Mouse (Mus musculus) intestine, postnatal 0 days (tissue): ENCODE results near the gene Gm20695. TPM values are rescaled to one million over a fixed set of nuclear protein-coding genes. Genes with fewer than 3 reads are reported as not detected.

Experiments used
- ATAC-seq: fragments of 200-750 bp; cut with Nextera tagmentation; 2 replicates; pipeline ENCODE4 v1.8.0; 2017; ENCODE audit warnings: mild to moderate bottlenecking, moderate TSS enrichment, moderate library complexity
- H3K27ac ChIP-seq: fragments of 300-500 bp; sonication (generic); 2 replicates; pipeline ENCODE4 v1.5.1; 2014; ENCODE audit warnings: mild to moderate bottlenecking, low read depth, low read length, moderate library complexity
- H3K27me3 ChIP-seq: fragments of 300-500 bp; sonication (generic); replicated peaks from 2 replicates; pipeline ENCODE4 v1.6.1; 2014; ENCODE audit warnings: low read length, mixed read lengths; ENCODE audit not compliant: control insufficient read depth, insufficient read depth
- H3K36me3 ChIP-seq: fragments of 300-500 bp; sonication (generic); 2 replicates; pipeline ENCODE4 v1.6.1; 2014; ENCODE audit warnings: mild to moderate bottlenecking, moderate library complexity; ENCODE audit not compliant: control insufficient read depth, insufficient read depth
- H3K4me1 ChIP-seq: fragments of 300-500 bp; sonication (generic); replicated peaks from 2 replicates; pipeline ENCODE4 v1.6.1; 2014; ENCODE audit warnings: antibody characterized with exemption, low read length, mixed read lengths; ENCODE audit not compliant: control insufficient read depth, insufficient read depth
- H3K4me2 ChIP-seq: fragments of 300-500 bp; sonication (generic); replicated peaks from 2 replicates; pipeline ENCODE4 v1.6.1; 2014; ENCODE audit warnings: low read depth, mild to moderate bottlenecking, moderate library complexity
- H3K4me3 ChIP-seq: fragments of 300-500 bp; sonication (generic); 2 replicates; pipeline ENCODE4 v1.5.1; 2014; ENCODE audit warnings: low read depth, low read length
- H3K9ac ChIP-seq: fragments of 300-500 bp; sonication (generic); 2 replicates; pipeline ENCODE4 v1.6.1; 2014; ENCODE audit warnings: mild to moderate bottlenecking, low read depth, low read length
- H3K9me3 ChIP-seq: fragments of 300-500 bp; sonication (generic); 2 replicates; pipeline ENCODE4 v1.6.1; 2016; ENCODE audit warnings: mixed run types; ENCODE audit not compliant: control insufficient read depth
- CTCF ChIP-seq: sonication (generic); IDR thresholded peaks from 2 replicates; pipeline ENCODE4 v1.5.1; 2016; ENCODE audit warnings: low read depth, mild to moderate bottlenecking, control low read depth, antibody characterized with exemption, moderate library complexity
- WGBS: fragments of 180-500 bp; shearing (Covaris S2); extraction: QIAGEN DNeasy Blood & Tissue Kit; methylation state at CpG from one replicate; pipeline ENCODE4 v1.1.7; 2014; 5-methylcytosine and 5-hydroxymethylcytosine counted together
- polyA plus RNA-seq: library from polyadenylated mRNA; unstranded; fragments of >200 nt; fragmentation: Nextera tagmentation; extraction: Ambion mirVana; gene quantifications from 2 replicates; pipeline ENCODE4 v1.2.1, GENCODE M21; 2015

Gene Gm20695
- polyA plus RNA-seq, 1 experiment from 2014 or later: 0.72 TPM

GRCm38 (mm10) chr16:3891621-3892295, 7.3 kb downstream of the Gm20695 start:
- Histone ChIP-seq H3K4me3 (no peak overlapping the region), H3K4me2 (no peak overlapping the region), H3K27me3 (no peaks in the 10 kb centered on the region), H3K4me1 (no peaks in the 10 kb centered on the region), H3K9me3 (no peaks in the 10 kb centered on the region), H3K27ac (no peak overlapping the region), H3K36me3 (no peaks in the 10 kb centered on the region; the same call in 1 of the 2 replicates), H3K9ac (no peak overlapping the region)
- ATAC-seq: no peak
- 95% methylated on average over 14 of the region's 14 CpGs for WGBS
- no peak for TF ChIP-seq CTCF

DNA sequence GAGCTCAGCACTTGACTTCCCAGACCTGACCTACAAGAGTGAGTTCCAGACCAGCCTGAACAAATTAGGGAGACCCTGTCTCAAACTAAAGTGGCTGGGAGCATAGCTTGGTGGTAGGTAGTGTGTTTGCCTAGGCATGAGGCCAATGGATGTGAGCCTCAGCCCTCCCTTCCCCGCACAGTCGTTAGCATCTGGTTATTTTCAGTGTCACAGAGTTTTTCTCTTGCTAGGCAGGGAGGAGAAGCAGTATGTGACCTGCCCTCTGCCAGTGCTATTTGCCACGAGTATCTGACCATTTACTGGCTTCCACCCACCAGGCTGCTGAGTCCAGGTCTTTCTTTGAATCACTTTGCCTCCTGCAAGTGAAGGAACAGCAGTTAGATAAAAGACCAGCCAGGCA, 9.3 kb downstream of the Gm20695 start:
- Histone ChIP-seq H3K9me3 (no peaks in the 10 kb centered on the region), H3K4me3 (no peak overlapping the region), H3K27me3 (no peaks in the 10 kb centered on the region), H3K4me2 (no peak overlapping the region), H3K4me1 (no peaks in the 10 kb centered on the region), H3K27ac (no peak overlapping the region), H3K36me3 (peaks cover 6% of the 10 kb centered on the region; the same call in 1 of the 2 replicates), H3K9ac (no peak overlapping the region)
- ATAC-seq: no peak
- no peak for TF ChIP-seq CTCF
- 47% methylated on average over 3 of the region's 3 CpGs for WGBS

- ATAC-seq: peak; percentile 94
- no peaks in the 10 kb centered on the region for H3K27me3 ChIP-seq
- no peak overlapping the region for H3K9ac ChIP-seq
- 51% methylated on average over 9 of the region's 9 CpGs for WGBS
- no peaks in the 10 kb centered on the region for H3K9me3 ChIP-seq
- H3K36me3 ChIP-seq: peaks cover 18% of the 10 kb centered on the region
- no peak overlapping the region for H3K4me3 ChIP-seq
- no peak for TF ChIP-seq CTCF
- peak overlapping the region; percentile 83 for H3K27ac ChIP-seq
- H3K4me1 ChIP-seq: no peaks in the 10 kb centered on the region
- H3K4me2 ChIP-seq: peak overlapping the region; percentile 46
Measured at GRCm38 (mm10) chr16:3895173-3895792, 10.8 kb downstream of the Gm20695 start.

DNA sequence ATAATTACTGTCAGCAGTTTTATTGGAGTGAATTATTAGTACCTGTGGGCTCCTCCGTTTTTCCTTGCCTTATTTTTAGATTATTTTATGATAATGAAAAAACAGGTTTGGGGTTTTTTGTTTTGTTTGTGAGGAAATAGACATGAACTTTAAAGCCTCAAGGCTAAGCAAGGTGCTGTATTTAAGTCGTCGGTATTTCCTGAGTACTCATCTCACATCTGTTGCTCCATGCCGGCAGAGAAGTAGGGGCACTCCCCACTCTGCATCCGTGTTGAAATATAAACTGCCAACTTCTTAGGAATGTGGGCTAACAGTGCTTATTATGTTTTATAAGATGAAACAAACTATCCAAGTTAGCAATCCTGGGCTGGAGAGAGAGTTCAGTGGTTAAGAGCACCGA, 11.6 kb downstream of the Gm20695 start:
- Histone ChIP-seq H3K27ac (peak overlapping the region; percentile 83), H3K4me1 (no peaks in the 10 kb centered on the region), H3K27me3 (no peaks in the 10 kb centered on the region), H3K36me3 (peaks cover 26% of the 10 kb centered on the region), H3K9ac (no peak overlapping the region), H3K4me3 (no peak overlapping the region), H3K4me2 (no peak overlapping the region), H3K9me3 (no peaks in the 10 kb centered on the region)
- no peak for ATAC-seq
- WGBS: 58% methylated on average over 6 of the region's 6 CpGs
- no peak for TF ChIP-seq CTCF

DNA sequence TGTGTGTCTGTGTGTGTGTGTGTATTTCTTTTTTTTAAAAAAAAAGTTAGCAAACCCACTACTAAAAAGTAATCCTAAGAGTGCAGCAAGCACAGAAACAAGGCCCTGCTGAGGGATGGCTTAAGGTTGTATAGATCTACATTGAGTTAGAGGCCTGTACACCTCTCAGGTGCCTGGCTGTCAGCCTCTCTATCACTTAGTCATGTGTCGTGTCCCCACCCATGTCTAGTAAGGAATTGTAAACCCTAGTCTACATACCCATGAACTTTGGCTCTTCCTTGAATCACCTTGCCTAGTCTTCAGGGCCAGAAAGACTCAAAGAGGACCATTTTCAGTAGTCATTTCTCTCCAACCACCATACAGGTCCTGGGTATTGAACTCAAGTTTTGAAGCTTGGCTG, 12.1 kb downstream of the Gm20695 start:
- H3K36me3 ChIP-seq: peaks cover 31% of the 10 kb centered on the region
- no peaks in the 10 kb centered on the region for H3K27me3 ChIP-seq
- H3K4me2 ChIP-seq: no peak overlapping the region
- ATAC-seq: peak; percentile 66
- no peaks in the 10 kb centered on the region for H3K9me3 ChIP-seq
- no peak overlapping the region for H3K9ac ChIP-seq
- no peak for TF ChIP-seq CTCF
- H3K27ac ChIP-seq: 0 out of 2 replicates have a peak overlapping the region, but pooled peaks have one; percentile 57
- WGBS: 58% methylated on average over 1 of the region's 1 CpGs
- H3K4me3 ChIP-seq: no peak overlapping the region
- no peaks in the 10 kb centered on the region for H3K4me1 ChIP-seq

GRCm38 (mm10) chr16:3907471-3907870, 23.0 kb downstream of the Gm20695 start:
- ATAC-seq: no peak
- TF ChIP-seq CTCF: no peak
- H3K27me3 ChIP-seq: no peaks in the 10 kb centered on the region
- H3K4me2 ChIP-seq: no peak overlapping the region
- H3K27ac ChIP-seq: no peak overlapping the region
- H3K4me1 ChIP-seq: no peaks in the 10 kb centered on the region
- WGBS: 80% methylated on average over 2 of the region's 2 CpGs
- no peak overlapping the region for H3K4me3 ChIP-seq
- H3K36me3 ChIP-seq: peaks cover 39% of the 10 kb centered on the region
- H3K9me3 ChIP-seq: no peaks in the 10 kb centered on the region
- no peak overlapping the region for H3K9ac ChIP-seq
